Mouse (Mus musculus) brown adipose tissue, adult 24 weeks (tissue): ENCODE data around the gene Gprin1. TPM values are rescaled to one million over a fixed set of nuclear protein-coding genes. Genes with fewer than 3 reads are reported as not detected.

Experiments used
- H3K27ac ChIP-seq: fragments of 200-500 bp; replicated peaks from 2 replicates; pipeline ENCODE4 v1.5.1; 2012; ENCODE audit warnings: low read depth, mild to moderate bottlenecking, low read length
- H3K4me1 ChIP-seq: fragments of 200-500 bp; 2 replicates; pipeline ENCODE4 v1.6.1; 2012; ENCODE audit warnings: low read length, mixed read lengths; ENCODE audit not compliant: control insufficient read depth, insufficient read depth, insufficient read length
- H3K4me3 ChIP-seq: fragments of 200-500 bp; 2 replicates; pipeline ENCODE4 v1.5.1; 2012; ENCODE audit warnings: low read depth, mild to moderate bottlenecking, low read length, moderate library complexity; ENCODE audit not compliant: insufficient read depth
- polyA plus RNA-seq: library from polyadenylated mRNA; stranded (reverse); fragments of >200 nt; gene quantifications from 2 replicates; pipeline ENCODE4 v1.2.4, GENCODE M21; 2012; ENCODE audit not compliant: missing spikeins, insufficient read depth, insufficient read length

Gprin1 gene
- polyA plus RNA-seq, 1 experiment, result not detected

DNA sequence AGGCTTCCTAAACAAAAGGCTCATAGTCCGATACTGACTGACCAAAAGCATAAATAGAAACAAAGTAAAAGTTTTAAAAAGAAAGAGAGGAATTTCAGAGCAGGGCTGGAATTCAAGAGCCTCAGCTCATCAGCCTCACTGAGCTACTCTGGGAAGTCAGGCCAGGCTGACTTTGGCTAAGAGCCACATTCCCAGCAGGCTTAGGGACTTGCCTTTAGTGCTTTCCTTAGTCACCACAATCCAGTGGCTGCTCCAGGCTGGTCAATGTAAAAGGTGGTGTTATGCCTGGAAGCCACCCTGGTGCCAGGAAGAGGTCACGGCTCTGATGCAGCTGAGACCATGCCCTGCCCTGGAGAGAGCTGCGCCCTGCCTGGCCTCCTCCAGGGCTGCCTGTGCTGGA is 30.9 kb upstream of the Gprin1 start:
- Histone ChIP-seq H3K4me1 (no peaks in the 10 kb centered on the region), H3K4me3 (no peak overlapping the region), H3K27ac (no peak overlapping the region)

- Histone ChIP-seq H3K4me3 (no peak overlapping the region), H3K4me1 (no peaks in the 10 kb centered on the region), H3K27ac (no peak overlapping the region)
Observed at GRCm38 (mm10) chr13:54767012-54767411, 17.3 kb upstream of the Gprin1 start.

GRCm38 (mm10) chr13:54766192-54766768 is 16.6 kb upstream of the Gprin1 start, which contains the start of gene Sncb:
Sncb (minus strand) TSS chr13:54766595.
- Histone ChIP-seq H3K4me3 (peak within 1 kb of the TSS; percentile 15; the same call in 1 of the 2 replicates), H3K4me1 (no peaks in the 10 kb centered on the region), H3K27ac (no peak within 1 kb of the TSS)

GRCm38 (mm10) chr13:54765281-54766191 is 15.9 kb upstream of the Gprin1 start:
- Histone ChIP-seq H3K4me1 (no peaks in the 10 kb centered on the region), H3K27ac (no peak overlapping the region), H3K4me3 (peak overlapping the region; percentile 15; the same call in 1 of the 2 replicates)

GRCm38 (mm10) chr13:54760906-54761305 is 11.2 kb upstream of the Gprin1 start:
- Histone ChIP-seq H3K4me1 (peaks cover 2% of the 10 kb centered on the region; the same call in 1 of the 2 replicates), H3K27ac (no peak overlapping the region), H3K4me3 (no peak overlapping the region)

DNA sequence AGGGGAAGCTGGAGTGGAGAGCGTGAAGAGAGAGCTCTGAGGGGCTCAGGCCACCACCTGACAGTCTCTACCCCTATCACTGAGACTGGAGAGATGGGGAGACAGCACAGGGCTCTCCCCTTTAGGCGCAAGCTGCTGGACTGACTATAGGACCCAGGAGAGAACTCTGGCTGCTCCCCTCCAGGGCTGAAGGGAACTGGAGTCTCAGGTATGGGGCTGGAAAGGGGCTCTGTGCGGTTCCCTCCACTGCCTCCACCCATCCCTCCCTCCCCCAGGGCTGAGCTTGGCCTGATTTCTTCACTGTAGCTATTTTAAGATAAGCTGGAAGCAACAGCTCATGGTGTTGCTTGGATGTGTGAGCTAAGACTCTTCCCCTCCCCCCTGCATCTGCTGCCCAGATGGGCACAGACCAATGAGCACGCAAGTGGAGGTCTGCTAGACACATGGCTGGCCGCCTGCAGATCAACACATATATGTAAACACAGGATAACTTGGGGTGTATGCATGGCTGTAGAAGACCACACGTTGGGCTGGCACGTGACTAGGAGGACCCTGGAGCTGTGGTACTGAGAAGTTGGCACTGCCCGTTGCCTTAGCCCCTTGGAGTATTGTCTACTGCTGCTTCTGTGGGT is 10.6 kb upstream of the Gprin1 start:
- Histone ChIP-seq H3K4me3 (no peak overlapping the region), H3K27ac (no peak overlapping the region), H3K4me1 (peaks cover 2% of the 10 kb centered on the region; the same call in 1 of the 2 replicates)

- Histone ChIP-seq H3K27ac (no peak overlapping the region), H3K4me3 (no peak overlapping the region), H3K4me1 (peaks cover 2% of the 10 kb centered on the region; the same call in 1 of the 2 replicates)
Observed at GRCm38 (mm10) chr13:54759496-54759895, 9.8 kb upstream of the Gprin1 start.

DNA sequence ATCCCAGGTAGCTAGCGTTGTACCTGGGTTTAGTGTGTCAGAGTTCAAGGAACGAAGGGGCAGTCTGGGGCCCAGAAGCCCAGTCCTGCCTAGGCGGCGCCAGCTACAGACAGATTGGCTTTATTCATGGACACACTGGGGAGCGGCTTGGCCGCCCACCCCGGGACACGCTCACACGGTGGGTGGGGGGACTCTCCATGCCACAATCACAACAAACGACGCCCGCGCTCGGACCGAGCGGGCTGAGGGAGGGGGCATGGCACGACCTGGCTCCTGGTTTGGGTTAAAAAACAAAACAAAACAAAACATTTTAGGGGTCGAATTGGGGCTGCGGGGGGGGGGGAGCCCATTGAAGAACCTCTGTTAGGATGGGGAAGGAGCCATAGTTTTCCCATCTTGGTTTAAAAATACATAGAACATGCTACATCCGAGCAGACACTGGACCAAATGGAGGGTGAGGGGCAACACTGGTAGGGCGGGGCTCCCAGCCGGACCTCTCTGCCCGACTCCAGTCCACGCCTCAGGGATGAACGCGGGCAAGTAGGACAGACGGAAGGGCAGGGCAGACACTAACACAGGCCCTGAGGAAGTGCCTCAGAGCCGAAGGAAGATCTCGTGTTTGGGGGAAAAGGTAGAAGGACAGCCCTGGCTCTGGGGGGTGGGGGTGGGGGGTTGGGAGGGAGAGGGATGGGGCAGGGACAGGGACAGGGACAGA is 9.2 kb upstream of the Gprin1 start:
- H3K27ac ChIP-seq, result no peak overlapping the region
- peaks cover 2% of the 10 kb centered on the region; the same call in 1 of the 2 replicates for H3K4me1 ChIP-seq
- H3K4me3 ChIP-seq, result no peak overlapping the region

DNA sequence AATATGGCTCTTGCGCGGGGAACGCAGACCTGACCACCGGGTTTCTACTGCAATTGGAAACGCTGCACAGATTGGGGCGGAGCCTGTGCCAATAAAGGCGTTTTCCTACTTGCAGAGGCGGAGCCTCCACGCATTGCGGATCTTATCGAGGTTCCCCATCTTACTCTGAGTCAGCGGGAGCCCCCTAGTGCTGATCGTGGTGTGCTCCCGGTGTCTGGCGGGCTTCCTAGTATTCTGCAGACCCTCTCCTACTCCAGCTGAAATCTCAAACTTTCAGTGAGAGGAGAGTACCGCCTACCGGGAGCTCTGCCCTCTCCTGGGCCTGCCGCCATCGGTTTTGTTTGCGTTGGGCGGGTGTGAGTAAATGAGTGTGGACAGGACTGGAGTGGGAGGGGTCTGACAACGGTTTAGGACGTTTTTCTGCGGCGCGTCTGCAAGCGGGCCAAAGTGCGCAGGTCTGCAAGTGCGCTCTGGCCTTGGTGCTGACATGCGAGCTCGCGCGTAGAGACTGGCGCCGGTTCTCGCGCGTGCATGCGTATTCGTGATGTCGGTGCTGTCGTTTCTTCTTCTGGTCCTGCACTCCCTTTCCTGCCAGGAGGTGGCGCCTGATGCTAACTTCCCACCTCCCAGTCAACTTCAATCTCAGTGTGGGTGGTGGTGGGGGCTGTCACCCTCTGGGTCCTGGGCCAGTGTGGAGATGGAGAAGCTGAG is 8.5 kb upstream of the Gprin1 start:
- Histone ChIP-seq H3K4me1 (peaks cover 2% of the 10 kb centered on the region; the same call in 1 of the 2 replicates), H3K27ac (no peak overlapping the region), H3K4me3 (peak overlapping the region; percentile 42)

DNA sequence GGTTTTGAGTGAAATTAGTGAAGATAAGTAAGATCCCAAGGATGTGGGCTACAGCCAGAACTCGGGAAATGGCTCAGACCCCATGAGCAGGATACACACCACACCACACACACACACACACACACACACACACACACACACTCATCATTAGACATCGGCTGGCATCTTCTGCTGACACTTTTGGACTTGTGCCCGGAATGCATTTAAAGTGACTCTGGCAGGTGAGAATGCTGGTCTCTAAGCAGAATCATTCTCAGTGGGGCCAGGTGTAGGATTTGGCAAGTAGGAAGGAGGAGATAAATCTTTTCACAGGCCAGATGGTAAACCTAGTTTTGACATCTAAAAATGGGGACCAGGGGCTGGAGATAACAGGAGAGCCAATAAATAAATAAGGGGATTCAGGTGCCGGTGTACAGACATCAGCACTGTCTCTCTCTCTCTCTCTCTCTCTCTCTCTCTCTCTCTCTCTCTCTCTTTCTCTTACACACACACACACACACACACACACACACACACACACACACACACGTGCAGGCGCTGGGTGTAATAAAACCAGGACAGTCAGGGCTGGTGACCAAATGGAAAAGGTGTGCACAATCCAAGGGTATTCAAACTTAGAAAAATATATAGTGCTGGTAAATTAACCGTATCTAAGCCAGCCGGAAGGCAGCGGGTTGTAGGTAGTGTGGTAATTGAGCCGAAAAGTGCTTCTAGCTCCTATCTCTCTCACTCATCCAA is 7.6 kb upstream of the Gprin1 start:
- no peak overlapping the region for H3K27ac ChIP-seq
- 0 out of 2 replicates have a peak overlapping the region, but pooled peaks have one; percentile 42 for H3K4me3 ChIP-seq
- peaks cover 2% of the 10 kb centered on the region; the same call in 1 of the 2 replicates for H3K4me1 ChIP-seq

DNA sequence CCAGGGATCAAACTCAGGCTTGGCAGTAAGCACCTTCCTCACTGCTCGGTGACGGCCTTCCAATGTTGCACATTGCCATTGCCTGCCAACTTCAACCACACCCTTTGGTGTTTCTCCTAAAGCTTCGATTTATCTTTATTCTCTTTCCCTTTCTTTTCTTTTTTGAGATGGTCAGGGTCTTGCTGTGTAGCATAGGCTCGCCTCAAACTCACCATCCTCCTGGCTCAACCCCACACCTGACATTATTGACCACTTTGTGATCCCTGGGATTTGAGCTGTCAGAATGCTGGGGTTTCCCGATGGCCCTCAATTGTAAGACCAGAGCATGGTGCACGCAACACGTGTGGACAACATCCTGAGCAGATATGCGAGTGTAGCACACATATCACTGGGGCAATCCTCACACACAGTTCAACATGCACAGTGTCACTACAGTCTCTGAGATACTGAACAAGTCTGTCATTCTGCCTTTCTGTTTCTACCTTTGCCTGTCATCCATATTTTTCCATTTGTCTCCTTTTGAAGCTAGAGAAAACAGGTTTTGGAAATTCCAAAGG is 6.6 kb upstream of the Gprin1 start:
- Histone ChIP-seq H3K4me3 (no peak overlapping the region), H3K4me1 (peaks cover 2% of the 10 kb centered on the region; the same call in 1 of the 2 replicates)

GRCm38 (mm10) chr13:54755201-54755830 is 5.6 kb upstream of the Gprin1 start:
- Histone ChIP-seq H3K4me1 (peaks cover 2% of the 10 kb centered on the region; the same call in 1 of the 2 replicates), H3K4me3 (no peak overlapping the region), H3K27ac (no peak overlapping the region)

More for the DNA sequence above, 6.6 kb upstream of the Gprin1 start:
- no peak overlapping the region for H3K27ac ChIP-seq
